Mouse (Mus musculus): ENCODE measurements at regions not wholly inside any gene's neighbourhood (a gene's known extent, or its start where the extent isn't known, plus 50 kb on each side); places are given as distances from the start of the nearest gene placed in this dataset.

- Histone ChIP-seq H3K4me3 (no peak overlapping the region), H3K9ac (no peak overlapping the region), H3K36me3 (ENCODE audit: poor library complexity, severe bottlenecking) (no peaks in the 10 kb centered on the region), H3K4me2 (no peak overlapping the region), H3K9me3 (replicated peaks) (no peaks in the 10 kb centered on the region), H3K27ac (no peak overlapping the region), H3K4me1 (no peaks in the 10 kb centered on the region), H3K27me3 (no peaks in the 10 kb centered on the region)
- ATAC-seq = no peak
- WGBS = 76% methylated on average over 4 of the region's 4 CpGs
Observed at GRCm38 (mm10) chr10:97282841-97283496, 196.4 kb upstream of the Dcn start.

- Histone ChIP-seq H3K27me3 (no peaks in the 10 kb centered on the region), H3K9me3 (replicated peaks) (no peaks in the 10 kb centered on the region), H3K36me3 (ENCODE audit: poor library complexity, severe bottlenecking) (no peaks in the 10 kb centered on the region), H3K27ac (no peak overlapping the region), H3K4me1 (no peaks in the 10 kb centered on the region), H3K9ac (no peak overlapping the region), H3K4me3 (no peak overlapping the region), H3K4me2 (no peak overlapping the region)
- no peak for ATAC-seq
- 78% methylated on average over 3 of the region's 3 CpGs for WGBS
Observed at GRCm38 (mm10) chr10:97304791-97305355, 174.5 kb upstream of the Dcn start.

GRCm38 (mm10) chr10:97309580-97309979 lies 169.8 kb upstream of the Dcn start:
- Histone ChIP-seq H3K4me2 (no peak overlapping the region), H3K9me3 (replicated peaks) (no peaks in the 10 kb centered on the region), H3K27me3 (no peaks in the 10 kb centered on the region), H3K36me3 (ENCODE audit: poor library complexity, severe bottlenecking) (no peaks in the 10 kb centered on the region), H3K4me1 (peaks cover 18% of the 10 kb centered on the region; the same call in 1 of the 2 replicates), H3K9ac (no peak overlapping the region), H3K27ac (no peak overlapping the region), H3K4me3 (no peak overlapping the region)
- ATAC-seq = no peak
- WGBS = 94% methylated on average over 5 of the region's 5 CpGs

- Histone ChIP-seq H3K9me3 (replicated peaks) (no peaks in the 10 kb centered on the region), H3K9ac (peak overlapping the region; percentile 49), H3K36me3 (ENCODE audit: poor library complexity, severe bottlenecking) (no peaks in the 10 kb centered on the region), H3K4me2 (peak overlapping the region; percentile 63), H3K4me1 (peaks cover 21% of the 10 kb centered on the region; the same call in 1 of the 2 replicates), H3K27me3 (no peaks in the 10 kb centered on the region), H3K27ac (peak overlapping the region; percentile 95; the same call in 1 of the 2 replicates), H3K4me3 (peak overlapping the region; percentile 43)
- 13% methylated on average over 12 of the region's 12 CpGs for WGBS
- peak; percentile 26 for ATAC-seq
Observed at GRCm38 (mm10) chr10:97312509-97312908, 166.9 kb upstream of the Dcn start.

GRCm38 (mm10) chr10:97312978-97313377 lies 166.4 kb upstream of the Dcn start:
- no peaks in the 10 kb centered on the region for H3K9me3 ChIP-seq (replicated peaks)
- H3K27ac ChIP-seq = peak overlapping the region; percentile 95
- peaks cover 21% of the 10 kb centered on the region; the same call in 1 of the 2 replicates for H3K4me1 ChIP-seq
- WGBS = under 1% methylated on average over 17 of the region's 17 CpGs
- peak overlapping the region; percentile 43 for H3K4me3 ChIP-seq
- peak overlapping the region; percentile 63 for H3K4me2 ChIP-seq
- peak; percentile 94 for ATAC-seq
- no peaks in the 10 kb centered on the region for H3K36me3 ChIP-seq (ENCODE audit: poor library complexity, severe bottlenecking)
- peak overlapping the region; percentile 78 for H3K9ac ChIP-seq
- H3K27me3 ChIP-seq = no peaks in the 10 kb centered on the region

GRCm38 (mm10) chr10:97313407-97313901 lies 166.0 kb upstream of the Dcn start:
- no peaks in the 10 kb centered on the region for H3K36me3 ChIP-seq (ENCODE audit: poor library complexity, severe bottlenecking)
- no peaks in the 10 kb centered on the region for H3K27me3 ChIP-seq
- H3K27ac ChIP-seq = peak overlapping the region; percentile 95
- H3K9me3 ChIP-seq (replicated peaks) = no peaks in the 10 kb centered on the region
- WGBS = under 1% methylated on average over 13 of the region's 13 CpGs
- peak overlapping the region; percentile 63 for H3K4me2 ChIP-seq
- ATAC-seq = peak; percentile 97
- peak overlapping the region; percentile 43 for H3K4me3 ChIP-seq
- H3K4me1 ChIP-seq = peaks cover 21% of the 10 kb centered on the region; the same call in 1 of the 2 replicates
- peak overlapping the region; percentile 78 for H3K9ac ChIP-seq

GRCm38 (mm10) chr10:97332639-97333038 lies 146.8 kb upstream of the Dcn start:
- Histone ChIP-seq H3K27me3 (no peaks in the 10 kb centered on the region), H3K4me3 (no peak overlapping the region), H3K9ac (no peak overlapping the region), H3K4me2 (no peak overlapping the region), H3K36me3 (ENCODE audit: poor library complexity, severe bottlenecking) (no peaks in the 10 kb centered on the region), H3K27ac (no peak overlapping the region), H3K4me1 (no peaks in the 10 kb centered on the region), H3K9me3 (replicated peaks) (no peaks in the 10 kb centered on the region)
- WGBS = 79% methylated on average over 2 of the region's 2 CpGs
- no peak for ATAC-seq

- ATAC-seq = no peak
- Histone ChIP-seq H3K4me2 (no peak overlapping the region), H3K9me3 (replicated peaks) (no peaks in the 10 kb centered on the region)
Observed at GRCm38 (mm10) chr10:97334044-97334443, 145.4 kb upstream of the Dcn start.

GRCm38 (mm10) chr10:97334606-97335150 lies 144.7 kb upstream of the Dcn start:
- 70% methylated on average over 9 of the region's 9 CpGs for WGBS

More at GRCm38 (mm10) chr10:97334044-97334443, 145.4 kb upstream of the Dcn start:
- Histone ChIP-seq H3K36me3 (ENCODE audit: poor library complexity, severe bottlenecking) (no peaks in the 10 kb centered on the region), H3K4me3 (no peak overlapping the region), H3K27me3 (no peaks in the 10 kb centered on the region), H3K4me1 (no peaks in the 10 kb centered on the region), H3K27ac (no peak overlapping the region), H3K9ac (no peak overlapping the region)

GRCm38 (mm10) chr10:97338033-97338692 lies 141.2 kb upstream of the Dcn start:
- Histone ChIP-seq H3K4me2 (no peak overlapping the region), H3K27ac (no peak overlapping the region), H3K9ac (no peak overlapping the region), H3K36me3 (ENCODE audit: poor library complexity, severe bottlenecking) (no peaks in the 10 kb centered on the region), H3K9me3 (replicated peaks) (no peaks in the 10 kb centered on the region), H3K27me3 (no peaks in the 10 kb centered on the region), H3K4me1 (no peaks in the 10 kb centered on the region), H3K4me3 (no peak overlapping the region)
- WGBS = 59% methylated on average over 6 of the region's 6 CpGs
- no peak for ATAC-seq

More at GRCm38 (mm10) chr10:97334606-97335150, 144.7 kb upstream of the Dcn start:
- H3K4me3 ChIP-seq = no peak overlapping the region
- no peaks in the 10 kb centered on the region for H3K36me3 ChIP-seq (ENCODE audit: poor library complexity, severe bottlenecking)
- no peaks in the 10 kb centered on the region for H3K9me3 ChIP-seq (replicated peaks)
- ATAC-seq = no peak
- H3K9ac ChIP-seq = no peak overlapping the region
- H3K4me2 ChIP-seq = no peak overlapping the region
- no peak overlapping the region for H3K27ac ChIP-seq
- H3K27me3 ChIP-seq = no peaks in the 10 kb centered on the region
- H3K4me1 ChIP-seq = no peaks in the 10 kb centered on the region

GRCm38 (mm10) chr10:97339866-97340706 lies 139.3 kb upstream of the Dcn start:
- 39% methylated on average over 11 of the region's 11 CpGs for WGBS
- Histone ChIP-seq H3K27me3 (no peaks in the 10 kb centered on the region), H3K4me2 (no peak overlapping the region), H3K9ac (no peak overlapping the region), H3K4me3 (no peak overlapping the region), H3K4me1 (no peaks in the 10 kb centered on the region), H3K27ac (no peak overlapping the region), H3K9me3 (replicated peaks) (no peaks in the 10 kb centered on the region), H3K36me3 (ENCODE audit: poor library complexity, severe bottlenecking) (no peaks in the 10 kb centered on the region)
- ATAC-seq = peak; percentile 58; the same call in 1 of the 2 replicates

All from forebrain, embryonic 13.5 days (tissue).